Mouse (Mus musculus): ENCODE results near the gene Apex1. TPM values are rescaled to one million over a fixed set of nuclear protein-coding genes. Genes with fewer than 3 reads are reported as not detected.
"Not testable (repeated sequence)": the region's sequence is repeated elsewhere in the genome, so short reads cannot be mapped to it uniquely, and the experiment has no call there.

Apex1 gene
- polyA plus RNA-seq (2012; rRNA removed): 56.6 and 59.1 TPM in 2 replicates

GRCm38 (mm10) chr14:50924281-50925064, at the start of gene Apex1, which contains the start of gene Osgep:
Gene Apex1 (plus strand): TSS chr14:50924968.
Gene Osgep (minus strand): TSS chr14:50924893.
- DNase-seq (ENCODE audit: low spot score): peak; percentile 95

- DNase-seq (ENCODE audit: low spot score): no peak
Measured at GRCm38 (mm10) chr14:50875175-50875574, 49.6 kb upstream of the Apex1 start.

- DNase-seq (ENCODE audit: low spot score): no peak
Measured at GRCm38 (mm10) chr14:50875591-50876230, 49.1 kb upstream of the Apex1 start.

- DNase-seq (ENCODE audit: low spot score): no peak
Measured at GRCm38 (mm10) chr14:50876236-50876950, 48.4 kb upstream of the Apex1 start.

GRCm38 (mm10) chr14:50891621-50892020, 33.1 kb upstream of the Apex1 start:
- DNase-seq (ENCODE audit: low spot score): no peak

GRCm38 (mm10) chr14:50892091-50892490, 32.7 kb upstream of the Apex1 start:
- DNase-seq (ENCODE audit: low spot score): no peak

GRCm38 (mm10) chr14:50892541-50893459, 32.0 kb upstream of the Apex1 start:
- DNase-seq (ENCODE audit: low spot score): no peak

- DNase-seq (ENCODE audit: low spot score): no peak
Measured at GRCm38 (mm10) chr14:50895407-50895806, 29.4 kb upstream of the Apex1 start.

GRCm38 (mm10) chr14:50895985-50896746, 28.6 kb upstream of the Apex1 start:
- peak; percentile 35 for DNase-seq (ENCODE audit: low spot score)

- no peak for DNase-seq (ENCODE audit: low spot score)
Measured at GRCm38 (mm10) chr14:50896747-50897373, 27.9 kb upstream of the Apex1 start.

- DNase-seq (ENCODE audit: low spot score): no peak
Measured at GRCm38 (mm10) chr14:50897374-50897765, 27.4 kb upstream of the Apex1 start, which contains the start of gene Klhl33. Gene Klhl33 (minus strand): TSS chr14:50897507.

- not testable (repeated sequence) for DNase-seq (ENCODE audit: low spot score)
Measured at GRCm38 (mm10) chr14:50897992-50898391, 26.8 kb upstream of the Apex1 start.

GRCm38 (mm10) chr14:50903973-50904827, 20.6 kb upstream of the Apex1 start:
- DNase-seq (ENCODE audit: low spot score): peak; percentile 25

GRCm38 (mm10) chr14:50904828-50905129, 20.0 kb upstream of the Apex1 start:
- no peak for DNase-seq (ENCODE audit: low spot score)

GRCm38 (mm10) chr14:50905327-50905726, 19.4 kb upstream of the Apex1 start:
- DNase-seq (ENCODE audit: low spot score): not testable (repeated sequence)

GRCm38 (mm10) chr14:50908126-50908525, 16.6 kb upstream of the Apex1 start:
- DNase-seq (ENCODE audit: low spot score): no peak

GRCm38 (mm10) chr14:50911356-50911755, 13.4 kb upstream of the Apex1 start:
- no peak for DNase-seq (ENCODE audit: low spot score)

- not testable (repeated sequence) for DNase-seq (ENCODE audit: low spot score)
Measured at GRCm38 (mm10) chr14:50923437-50923836, 1.3 kb upstream of the Apex1 start.

Data from urinary bladder, adult 2 months (tissue).